Mouse (Mus musculus) ES-E14 (cell line): ENCODE measurements at regions not wholly inside any gene's neighbourhood (a gene's known extent, or its start where the extent isn't known, plus 50 kb on each side); places are given as distances from the start of the nearest gene placed in this dataset.

Experiments
- MAFK ChIP-seq: IDR thresholded peaks from 2 replicates; pipeline ENCODE4 v1.6.1; 2014; ENCODE audit warnings: mild to moderate bottlenecking, low read depth, low read length, inconsistent platforms; ENCODE audit not compliant: insufficient read depth
- ZC3H11A ChIP-seq: IDR thresholded peaks from 2 replicates; pipeline ENCODE4 v1.6.1; 2012; ENCODE audit warnings: low read depth, mild to moderate bottlenecking, inconsistent platforms, low read length, borderline replicate concordance

GRCm38 (mm10) chr10:91447974-91448703 is 267.0 kb upstream of the Tmpo start:
- TF ChIP-seq MAFK: no peak
- TF ChIP-seq ZC3H11A: no peak
